Comparison of ENCODE assay signal across 27 mouse cellular contexts in the genomic region with DNA sequence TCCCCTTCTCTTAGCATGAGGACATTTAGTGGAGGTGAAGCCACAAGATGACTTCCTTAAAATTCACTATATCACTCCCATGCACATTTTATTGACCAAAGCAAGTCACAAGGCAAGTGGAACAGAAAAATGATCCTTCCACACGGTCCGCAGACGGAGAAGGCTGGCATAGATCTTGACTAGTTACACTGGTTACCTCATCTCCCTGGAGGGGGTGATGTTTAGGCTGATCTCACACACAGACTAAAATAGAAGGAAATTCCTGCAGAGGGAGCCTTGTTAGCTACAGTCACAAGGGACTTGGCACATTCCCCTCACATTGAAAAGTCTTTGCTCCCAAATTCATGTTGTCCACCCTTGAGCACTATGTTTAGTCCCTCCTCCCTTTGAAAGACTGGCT.
DNase-seq lines count a peak whose midpoint lies in the region; ATAC-seq and TF ChIP-seq lines count a peak whose summit lies in the region.
"Had no signal": no experiment of that assay in that cellular context is flagged by ENCODE, and none has a peak within 500 bp of the region (broad histone marks: within the 10 kb centered on the region; RNA-seq: fewer than 3 reads in every experiment).

No protein-coding gene starts in this region.

- H3K9ac ChIP-seq in MEL (ENCODE audit: control insufficient read depth, low read depth, low read length, poor library complexity, severe bottlenecking) = no peak overlapping the region
- H3K9ac ChIP-seq in neural tube, embryonic 15.5 days (replicated peaks) = no peak overlapping the region
- H3K9ac ChIP-seq: embryonic facial prominence, embryonic 15.5 days; forebrain, embryonic 12.5 days; hindbrain, embryonic 13.5 days; liver, embryonic 12.5 days; midbrain, embryonic 12.5 days; neural tube, embryonic 13.5 days had no signal

- DNase-seq in cerebellum, adult 11-12 months = peak; percentile 55
- DNase-seq in cerebellum, postnatal 4 days (ENCODE audit: low spot score in 2 of 2) = no peak
- peak; percentile 12 for DNase-seq in MEL (ENCODE audit: low read depth, low spot score)
- DNase-seq in cerebellum, adult 18-20 months = peak; percentile 50 to 53
- DNase-seq in cerebellum, postnatal 25 days = peak; percentile 55 to 61
- no peak for DNase-seq in lung, postnatal 4 days
- DNase-seq: adrenal gland, postnatal 14 days; gastrocnemius, postnatal 36 days; heart, adult 18-20 months; heart, postnatal 36 days; kidney, adult 9 months; kidney, postnatal 25 days; left cerebral cortex, postnatal 4 days; lung, adult 18-20 months had no signal

- H3K9me3 ChIP-seq in MEL (replicated peaks; ENCODE audit: insufficient read depth, low read length) = no peaks in the 10 kb centered on the region
- H3K9me3 ChIP-seq in neural tube, embryonic 15.5 days (replicated peaks) = no peaks in the 10 kb centered on the region
- H3K9me3 ChIP-seq: embryonic facial prominence, embryonic 10.5 days; embryonic facial prominence, embryonic 15.5 days; forebrain, embryonic 12.5 days; G1E; hindbrain, embryonic 13.5 days; liver, embryonic 12.5 days; midbrain, embryonic 12.5 days; neural tube, embryonic 13.5 days had no signal

- H3K27me3 ChIP-seq in MEL (ENCODE audit: control insufficient read depth in 1 of 2, insufficient read depth in 2 of 2, low read length in 2 of 2) = peaks cover 4 to 13% of the 10 kb centered on the region in 2 experiments
- H3K27me3 ChIP-seq in neural tube, embryonic 15.5 days (replicated peaks) = no peaks in the 10 kb centered on the region

- H3K4me3 ChIP-seq in MEL (ENCODE audit: control insufficient read depth in 1 of 2, insufficient read depth in 1 of 2, low read depth in 2 of 2, low read length in 2 of 2) = no peak overlapping the region
- no peak overlapping the region for H3K4me3 ChIP-seq in neural tube, embryonic 15.5 days (replicated peaks)
- H3K4me3 ChIP-seq: embryonic facial prominence, embryonic 10.5 days; embryonic facial prominence, embryonic 15.5 days; forebrain, embryonic 12.5 days; hindbrain, embryonic 13.5 days; liver, embryonic 12.5 days; midbrain, embryonic 12.5 days; neural tube, embryonic 13.5 days had no signal

- ATAC-seq in neural tube, embryonic 15.5 days (ENCODE audit: low FRiP score) = no peak
- ATAC-seq in megakaryocyte progenitor cell, adult 5-6 weeks (replicated peaks; ENCODE audit: poor library complexity) = no peak
- ATAC-seq: intestine, postnatal 0 days; liver, embryonic 12.5 days; lung, postnatal 0 days had no signal

- H3K4me1 ChIP-seq in MEL (ENCODE audit: control insufficient read depth in 1 of 2, insufficient read depth in 2 of 2, low read length in 2 of 2) = peaks cover 0 to 9% of the 10 kb centered on the region in 2 experiments; a peak in 1 of 4 replicates
- H3K4me1 ChIP-seq in neural tube, embryonic 15.5 days = peaks cover 14% of the 10 kb centered on the region

- TF ChIP-seq RAD21 in MEL (IDR thresholded peaks at IDR 0.05; ENCODE audit: low read depth, low read length) = no peak

- WGBS in neural tube, embryonic 15.5 days = 82% methylated on average over 3 of the region's 3 CpGs

- no peak for TF ChIP-seq CTCF in MEL (IDR thresholded peaks at IDR 0.05 in 2 of 3, conservative IDR thresholded peaks at IDR 0.05 in 1 of 3; ENCODE audit: control insufficient read depth in 1 of 3, insufficient read depth in 1 of 3, low read depth in 2 of 3, low read length in 3 of 3, poor library complexity in 1 of 3, severe bottlenecking in 1 of 3)

- H3K79me2 ChIP-seq in MEL (ENCODE audit: control insufficient read depth, insufficient read depth, low read length, poor library complexity) = no peaks in the 10 kb centered on the region

- no peak overlapping the region for H3K27ac ChIP-seq in MEL (ENCODE audit: control insufficient read depth, low read depth, low read length)
- H3K27ac ChIP-seq in neural tube, embryonic 15.5 days (replicated peaks) = no peak overlapping the region
- H3K27ac ChIP-seq: embryonic facial prominence, embryonic 10.5 days; embryonic facial prominence, embryonic 15.5 days; forebrain, embryonic 12.5 days; hindbrain, embryonic 13.5 days; liver, embryonic 12.5 days; midbrain, embryonic 12.5 days; neural tube, embryonic 13.5 days had no signal

- TF ChIP-seq POLR2A in MEL (IDR thresholded peaks at IDR 0.05; ENCODE audit: control insufficient read depth in 1 of 2, insufficient read depth in 1 of 2, low read depth in 1 of 2, low read length in 2 of 2, poor library complexity in 1 of 2) = no peak

- H3K4me2 ChIP-seq in neural tube, embryonic 15.5 days = no peak overlapping the region
- H3K4me2 ChIP-seq: embryonic facial prominence, embryonic 15.5 days; forebrain, embryonic 12.5 days; heart, embryonic 11.5 days; hindbrain, embryonic 13.5 days; liver, embryonic 12.5 days; midbrain, embryonic 12.5 days; neural tube, embryonic 13.5 days had no signal

- no peaks in the 10 kb centered on the region; a peak in 1 of 4 replicates for H3K36me3 ChIP-seq in MEL (ENCODE audit: control insufficient read depth in 1 of 2, insufficient read depth in 2 of 2, low read length in 2 of 2)
- H3K36me3 ChIP-seq in neural tube, embryonic 15.5 days = no peaks in the 10 kb centered on the region
- H3K36me3 ChIP-seq: embryonic facial prominence, embryonic 10.5 days; embryonic facial prominence, embryonic 15.5 days; forebrain, embryonic 12.5 days; G1E; hindbrain, embryonic 13.5 days; liver, embryonic 12.5 days; midbrain, embryonic 12.5 days; neural tube, embryonic 13.5 days had no signal

- TF ChIP-seq EP300 in MEL (IDR thresholded peaks at IDR 0.05; ENCODE audit: low read depth in 1 of 2, low read length in 2 of 2) = no peak

TF ChIP-seq in MEL, 35 proteins besides CTCF, POLR2A, EP300 and RAD21:
- no peak for TF ChIP-seq SIN3A (IDR thresholded peaks at IDR 0.05; ENCODE audit: low read length)
- no peak for TF ChIP-seq ELF1 (IDR thresholded peaks at IDR 0.05; ENCODE audit: low read depth, low read length)
- no peak for TF ChIP-seq MAX (IDR thresholded peaks at IDR 0.05; ENCODE audit: low read length)
- no peak for TF ChIP-seq MAZ (IDR thresholded peaks at IDR 0.05; ENCODE audit: low read depth, low read length)
- TF ChIP-seq TBP (IDR thresholded peaks at IDR 0.05; ENCODE audit: low read depth, low read length) = no peak
- TF ChIP-seq JUND (IDR thresholded peaks at IDR 0.05; ENCODE audit: low read depth, low read length) = no peak
- no peak for TF ChIP-seq ZNF384 (IDR thresholded peaks at IDR 0.05; ENCODE audit: low read depth, low read length)
- no peak for TF ChIP-seq GABPA (IDR thresholded peaks at IDR 0.05; ENCODE audit: low read depth, low read length)
TF ChIP-seq in MEL: peak in this region for 0.

Comparison
In these comparisons a context has a peak if more than half of its experiments do, and no peak if none do; other contexts are left out.
1. DNase-seq: peak in cerebellum, adult 11-12 months (single experiment), MEL (single experiment), cerebellum, adult 18-20 months (2 of 2) and cerebellum, postnatal 25 days (2 of 2); none in cerebellum, postnatal 4 days (0 of 2) and lung, postnatal 4 days (0 of 2).